Mouse (Mus musculus): ENCODE data around the gene Ccl21b.
"Not testable (repeated sequence)": the region's sequence is repeated elsewhere in the genome, so short reads cannot be mapped to it uniquely, and the experiment has no call there.

Ccl21b gene

DNA sequence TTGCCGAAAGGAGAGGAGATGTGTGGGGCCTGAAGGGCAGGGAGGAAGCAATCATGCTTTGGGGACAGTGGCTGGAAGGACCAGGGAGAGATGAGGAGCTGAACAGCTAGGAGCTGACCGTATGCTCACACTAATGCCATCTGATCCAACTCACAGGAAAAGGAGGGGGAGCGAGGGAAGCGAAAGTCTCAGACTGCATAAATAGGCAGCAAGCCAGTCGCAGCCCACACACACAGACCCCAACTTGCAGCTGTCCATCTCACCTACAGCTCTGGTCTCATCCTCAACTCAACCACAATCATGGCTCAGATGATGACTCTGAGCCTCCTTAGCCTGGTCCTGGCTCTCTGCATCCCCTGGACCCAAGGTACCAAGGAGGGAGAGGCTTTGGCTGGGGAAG lies at the start of gene Ccl21b:
Ccl21b (plus strand) TSS at position 301 of the 400 bp plus-strand sequence.
- not testable (repeated sequence) for DNase-seq

GRCm38 (mm10) chr4:42240339-42240738 lies 15.2 kb upstream of the Ccl21b start, which contains the start of gene Gm10600:
TSS of gene Gm10600 (plus strand) at chr4:42240639.
- not testable (repeated sequence) for DNase-seq

GRCm38 (mm10) chr4:42293967-42294366 lies 38.4 kb downstream of the Ccl21b start, which contains the start of gene Gm21953:
TSS of gene Gm21953 (plus strand) at chr4:42294267.
- not testable (repeated sequence) for DNase-seq
